Mouse (Mus musculus): ENCODE measurements around the gene Got1. TPM values are rescaled to one million over a fixed set of nuclear protein-coding genes. Genes with fewer than 3 reads are reported as not detected.

The Got1 gene
- total RNA-seq, 2 experiments from 2014 or later: 316 to 792 TPM

DNA sequence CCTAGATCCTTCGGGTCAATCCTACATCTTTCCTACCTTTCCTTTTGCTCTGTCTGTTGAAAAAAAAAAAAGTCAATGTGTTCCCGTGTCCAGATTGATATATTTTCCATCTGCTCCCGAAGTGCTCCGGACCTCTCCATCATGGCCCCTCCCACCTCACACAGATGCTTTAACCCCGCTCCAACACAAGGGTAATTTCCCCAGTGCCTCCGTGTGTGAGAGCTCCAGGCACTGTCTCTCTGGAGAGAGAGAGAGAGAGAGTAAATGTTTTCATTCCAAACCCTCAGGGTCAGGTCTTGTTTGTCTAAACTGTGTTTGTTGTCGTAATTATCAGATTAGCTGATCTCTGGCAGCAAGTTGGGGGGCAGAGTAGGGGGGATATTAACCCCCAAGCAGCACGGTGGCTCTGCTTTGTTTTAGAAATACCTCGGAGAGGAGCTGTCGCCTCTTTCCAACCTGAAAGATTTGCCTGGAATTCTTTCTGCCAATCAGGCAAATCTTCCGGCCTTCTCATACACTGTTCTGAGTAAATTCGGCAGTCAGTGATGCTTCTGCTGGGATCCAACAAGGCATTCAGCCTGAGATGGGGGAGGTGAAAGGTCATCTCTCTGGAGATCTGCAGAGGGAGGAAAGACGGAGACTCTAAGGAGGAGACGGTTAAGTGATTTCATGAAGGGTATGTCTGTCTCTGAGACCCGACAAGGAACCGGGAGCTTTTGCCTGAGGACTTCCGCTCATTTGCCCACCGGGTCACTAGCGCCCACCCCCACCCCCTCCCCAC, 22.1 kb upstream of the Got1 start:
- no peak for TF ChIP-seq CTCF (IDR thresholded peaks at IDR 0.05)
- DNase-seq: peak; percentile 19
- Histone ChIP-seq H3K4me3 (no peak overlapping the region), H3K27ac (no peak overlapping the region; the same call in 1 of the 2 replicates)
- intact Hi-C loops (cut with DNase I): no loop called here

DNA sequence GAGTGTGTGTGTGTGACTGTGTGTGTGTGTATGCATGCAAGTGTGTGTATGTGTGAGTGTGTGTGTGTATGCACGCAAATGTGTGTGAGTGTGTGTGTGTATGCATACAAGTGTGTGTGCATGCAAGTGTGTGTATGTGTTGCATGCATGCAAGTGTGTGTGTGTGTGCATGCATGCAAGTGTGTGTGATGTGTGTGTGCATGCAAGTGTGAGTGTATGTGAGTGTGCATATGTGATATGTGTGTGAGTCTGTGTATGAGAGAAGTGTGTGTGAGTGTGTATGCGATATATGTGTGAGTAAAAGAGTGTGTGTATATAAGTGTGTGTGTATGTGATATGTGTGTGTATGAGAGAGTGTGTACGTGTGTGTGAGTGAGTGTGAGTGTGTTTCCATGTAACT, 11.0 kb upstream of the Got1 start:
- TF ChIP-seq CTCF (IDR thresholded peaks at IDR 0.05): no peak
- no peak overlapping the region for H3K4me3 ChIP-seq

DNA sequence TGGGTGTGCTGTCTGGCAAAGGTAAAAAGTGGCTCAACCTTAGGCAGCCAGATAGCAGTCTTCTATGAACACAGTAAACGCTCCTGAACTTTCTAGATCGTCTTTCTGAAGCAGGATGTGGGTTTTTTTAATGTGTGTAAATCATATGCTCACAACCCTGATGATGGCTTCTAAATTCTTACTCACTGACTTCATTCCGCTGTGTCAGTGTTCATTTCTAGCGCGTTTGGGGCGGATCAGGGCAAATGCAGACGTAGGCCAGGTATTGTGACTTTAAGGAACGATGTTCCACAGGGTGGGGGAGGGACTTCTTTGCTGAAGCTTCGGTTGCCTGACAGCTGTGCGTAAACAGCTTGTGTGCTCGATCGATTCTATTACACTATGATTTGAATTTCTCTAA, 6.5 kb upstream of the Got1 start:
- H3K4me3 ChIP-seq: peak overlapping the region; percentile 52

More for the DNA sequence above, 11.0 kb upstream of the Got1 start:
- no peak for DNase-seq
- H3K27ac ChIP-seq: no peak overlapping the region
- intact Hi-C loops (cut with DNase I): no loop called here

DNA sequence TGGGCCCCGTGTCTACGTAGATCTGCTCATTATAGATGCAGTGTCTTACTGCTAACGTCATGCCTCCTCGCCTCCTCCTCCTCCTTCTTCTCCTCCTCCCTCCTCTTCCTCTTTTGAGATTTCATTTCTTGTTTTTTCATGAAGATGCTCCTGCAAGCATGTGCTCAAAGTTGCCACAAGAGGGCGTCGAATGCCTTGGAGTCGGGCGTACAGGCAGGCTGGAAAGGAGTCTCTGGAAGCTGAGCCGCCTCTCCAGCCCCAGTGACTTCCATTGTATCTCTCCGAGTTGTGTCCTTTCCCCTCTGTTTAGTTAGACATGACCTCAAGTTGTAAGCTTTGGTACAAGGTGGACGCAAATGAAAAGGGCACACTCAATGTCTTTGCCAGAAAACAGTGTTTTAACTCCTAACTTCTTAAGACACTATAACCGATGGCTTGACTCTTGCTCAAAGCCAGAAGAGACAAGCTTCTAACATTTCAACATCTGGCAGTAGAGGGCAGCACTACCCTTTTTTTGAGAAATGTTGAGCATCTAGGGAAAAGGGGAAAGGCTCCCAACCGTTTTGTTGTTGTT, 5.9 kb upstream of the Got1 start:
- TF ChIP-seq CTCF (IDR thresholded peaks at IDR 0.05): peak; percentile 60
- intact Hi-C loops (cut with DNase I): loop anchor here (1.0 to 5.0 kb wide), 3 partner anchors 99 to 223 kb away; no protein-coding TSS in a partner anchor
- Histone ChIP-seq H3K27ac (peak overlapping the region; percentile 96), H3K4me3 (peak overlapping the region; percentile 52)
- DNase-seq: peak; percentile 81

More for the DNA sequence above, 6.5 kb upstream of the Got1 start:
- DNase-seq: peak; percentile 23
- TF ChIP-seq CTCF (IDR thresholded peaks at IDR 0.05): no peak
- peak overlapping the region; percentile 96 for H3K27ac ChIP-seq
- intact Hi-C loops (cut with DNase I): loop anchor here (1.0 to 5.0 kb wide), 3 partner anchors 98 to 222 kb away; no protein-coding TSS in a partner anchor

DNA sequence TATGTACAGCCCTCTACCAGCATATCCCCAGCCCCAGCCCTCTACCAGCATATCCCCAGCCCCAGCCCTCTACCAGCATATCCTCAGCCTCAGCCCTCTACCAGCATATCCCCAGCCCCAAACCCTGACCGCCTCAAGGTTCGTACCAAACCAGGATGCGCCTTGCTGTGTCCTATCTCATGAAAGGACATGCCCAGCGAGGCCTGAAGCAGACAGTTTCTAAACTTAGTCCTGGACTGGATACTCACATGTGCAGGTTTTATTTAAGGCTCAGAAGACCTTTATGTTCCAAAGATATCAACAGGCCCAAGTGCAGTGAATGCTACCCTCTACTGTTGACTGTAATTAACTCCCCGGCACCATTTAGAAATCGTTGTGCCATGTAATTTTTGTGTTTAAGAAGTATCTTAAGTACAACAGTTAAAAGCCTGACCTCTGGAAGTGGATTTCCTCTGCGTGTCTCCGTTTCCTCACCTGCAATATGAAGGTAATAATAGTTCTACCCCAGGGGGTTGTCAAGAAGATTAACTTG, 3.7 kb upstream of the Got1 start:
- DNase-seq: peak; percentile 73
- TF ChIP-seq CTCF (IDR thresholded peaks at IDR 0.05): peak; percentile 54
- intact Hi-C loops (cut with DNase I): loop anchor here (1.0 to 10.0 kb wide), 2 partner anchors 32 to 1353 kb away; no protein-coding TSS in a partner anchor
- Histone ChIP-seq H3K4me3 (peak overlapping the region; percentile 67), H3K27ac (peak overlapping the region; percentile 96)

DNA sequence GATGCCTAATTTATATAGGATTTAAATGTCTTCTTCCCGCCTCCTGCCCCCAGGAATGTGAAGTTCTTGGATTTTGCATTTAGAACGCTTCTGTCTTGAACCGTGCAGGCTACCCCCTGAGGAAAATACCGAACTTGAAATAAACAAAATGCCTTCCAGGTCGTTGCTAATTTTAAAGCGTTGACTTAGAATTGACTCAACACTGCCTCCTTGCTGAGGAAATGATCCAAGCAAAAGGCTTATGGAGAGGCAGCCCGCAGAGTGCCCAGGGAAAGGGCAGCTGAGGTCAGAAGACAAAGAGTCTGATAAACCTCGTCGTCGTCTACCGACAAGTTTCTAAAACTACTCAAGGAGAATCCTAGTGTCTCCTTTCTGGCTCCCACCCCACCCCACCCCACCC, 2.7 kb upstream of the Got1 start:
- Histone ChIP-seq H3K4me3 (peak overlapping the region; percentile 67), H3K27ac (peak overlapping the region; percentile 96)
- DNase-seq: peak; percentile 70
- intact Hi-C loops (cut with DNase I): loop anchor here (10.0 kb wide), 1 partner anchor 1352 kb away; no protein-coding TSS in a partner anchor
- peak; percentile 72 for TF ChIP-seq CTCF (IDR thresholded peaks at IDR 0.05)

DNA sequence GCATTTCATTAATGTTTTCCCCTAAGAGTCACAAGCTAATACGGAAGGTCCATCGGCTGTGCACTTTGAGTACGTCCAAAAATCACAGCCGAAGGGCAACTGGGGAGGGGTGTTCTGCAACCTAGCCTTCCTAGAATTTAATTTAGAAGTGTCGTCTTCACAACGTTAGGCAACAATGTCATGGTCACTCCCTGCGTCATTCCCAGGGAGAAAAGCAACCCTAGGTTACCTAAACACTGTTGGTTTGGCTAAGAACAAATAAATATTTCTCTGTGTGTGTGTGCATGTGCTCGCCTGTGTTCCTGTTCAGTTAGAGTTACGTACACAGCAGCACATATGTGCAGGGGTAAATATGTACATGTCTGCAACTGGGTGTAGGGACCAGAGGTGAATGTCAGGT, 1.6 kb upstream of the Got1 start:
- Histone ChIP-seq H3K4me3 (no peak overlapping the region; the same call in 1 of the 2 replicates), H3K27ac (peak overlapping the region; percentile 96)
- intact Hi-C loops (cut with DNase I): loop anchor here (10.0 kb wide), 1 partner anchor 1351 kb away; no protein-coding TSS in a partner anchor
- TF ChIP-seq CTCF (IDR thresholded peaks at IDR 0.05): no peak
- no peak for DNase-seq

DNA sequence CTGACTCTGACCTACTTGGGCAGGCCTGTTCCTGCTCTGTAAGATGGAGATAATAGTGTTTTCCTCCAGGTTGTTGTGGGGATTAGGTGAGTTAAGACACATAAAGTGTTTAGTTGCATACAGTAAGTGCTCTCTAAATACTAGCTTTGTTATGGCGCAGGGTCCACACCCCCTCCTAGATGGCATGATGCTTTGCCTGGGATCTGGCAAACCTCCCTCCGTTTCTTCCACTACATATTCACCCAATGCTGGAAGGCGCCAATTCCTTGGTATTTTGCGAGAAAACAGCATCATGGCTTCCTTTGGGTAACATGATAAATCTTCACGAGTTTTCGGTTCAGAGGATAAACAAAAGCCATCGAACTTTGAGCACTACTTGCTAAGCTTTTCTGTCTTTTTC, 1.2 kb upstream of the Got1 start:
- Histone ChIP-seq H3K4me3 (peak overlapping the region; percentile 89), H3K27ac (peak overlapping the region; percentile 96)
- DNase-seq: no peak
- no peak for TF ChIP-seq CTCF (IDR thresholded peaks at IDR 0.05)
- intact Hi-C loops (cut with DNase I): loop anchor here (10.0 kb wide), 1 partner anchor 1351 kb away; no protein-coding TSS in a partner anchor

DNA sequence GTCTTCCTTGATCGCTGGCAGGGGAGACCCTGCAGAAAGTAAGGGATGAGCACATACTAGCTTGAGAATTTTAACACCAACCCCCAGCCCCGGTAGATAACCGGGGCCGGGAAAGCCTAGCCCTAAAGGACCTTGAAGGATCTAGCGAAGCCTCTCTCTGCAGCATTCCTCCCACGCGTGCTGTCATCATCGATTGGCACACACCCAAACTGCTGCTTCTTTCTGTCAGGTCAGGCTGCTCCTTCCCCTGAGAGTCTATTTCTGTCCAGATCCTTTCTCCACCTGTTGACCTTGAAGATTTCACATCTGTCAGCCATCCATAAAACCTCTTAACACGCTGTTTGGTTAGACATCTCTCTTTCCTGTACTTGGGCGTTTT, 688 bp upstream of the Got1 start:
- Histone ChIP-seq H3K27ac (peak overlapping the region; percentile 96), H3K4me3 (peak overlapping the region; percentile 89)
- intact Hi-C loops (cut with DNase I): loop anchor here (10.0 kb wide), 1 partner anchor 1350 kb away; no protein-coding TSS in a partner anchor
- no peak for TF ChIP-seq CTCF (IDR thresholded peaks at IDR 0.05)
- peak; percentile 84 for DNase-seq

DNA sequence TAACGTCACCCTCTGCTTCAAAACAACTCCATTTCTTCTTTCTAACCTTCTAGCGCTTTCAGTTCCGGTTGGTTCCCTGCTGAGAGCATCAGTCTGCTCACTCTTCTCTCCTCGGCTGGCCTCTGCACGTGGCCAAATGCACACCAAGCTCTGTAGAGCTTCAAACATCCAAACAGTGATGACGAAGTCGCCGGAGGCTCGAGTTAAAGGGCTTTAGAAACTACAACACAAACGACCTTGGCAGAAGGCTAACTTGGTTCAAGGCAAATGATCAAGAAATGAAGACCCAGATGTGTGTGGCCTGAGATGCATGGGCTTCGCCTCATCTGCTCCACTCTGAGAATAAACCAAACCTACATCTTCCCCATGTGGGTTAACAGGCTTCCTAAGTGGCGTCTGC, 854 bp downstream of the Got1 start:
- intact Hi-C loops (cut with DNase I): loop anchor here (10.0 kb wide), 1 partner anchor 1349 kb away; no protein-coding TSS in a partner anchor
- H3K27ac ChIP-seq: peak overlapping the region; percentile 90
- no peak for DNase-seq
- no peak for TF ChIP-seq CTCF (IDR thresholded peaks at IDR 0.05)
- peak overlapping the region; percentile 89 for H3K4me3 ChIP-seq

DNA sequence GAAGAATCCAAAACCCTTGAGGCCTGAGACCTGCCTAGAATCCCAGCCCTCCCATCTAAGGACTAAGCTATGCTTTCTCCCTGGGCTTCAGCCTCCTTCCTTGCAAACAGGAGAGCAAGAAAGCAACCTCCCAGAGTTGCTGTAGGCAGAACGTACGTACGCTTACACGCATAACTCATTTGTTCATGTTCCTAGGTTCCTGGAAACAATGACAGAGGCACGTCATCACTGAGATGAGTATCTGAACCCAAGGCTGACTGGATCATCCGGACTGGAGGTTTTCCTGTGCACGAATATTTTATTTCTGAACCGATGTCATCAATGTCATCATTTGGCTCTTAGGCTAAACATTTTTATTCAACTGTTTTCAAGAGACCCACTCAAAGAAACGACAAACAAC, 2.4 kb downstream of the Got1 start:
- Histone ChIP-seq H3K27ac (peak overlapping the region; percentile 79), H3K4me3 (peak overlapping the region; percentile 89)
- TF ChIP-seq CTCF (IDR thresholded peaks at IDR 0.05): no peak
- intact Hi-C loops (cut with DNase I): loop anchor here (10.0 kb wide), 1 partner anchor 1347 kb away; no protein-coding TSS in a partner anchor
- DNase-seq: no peak

DNA sequence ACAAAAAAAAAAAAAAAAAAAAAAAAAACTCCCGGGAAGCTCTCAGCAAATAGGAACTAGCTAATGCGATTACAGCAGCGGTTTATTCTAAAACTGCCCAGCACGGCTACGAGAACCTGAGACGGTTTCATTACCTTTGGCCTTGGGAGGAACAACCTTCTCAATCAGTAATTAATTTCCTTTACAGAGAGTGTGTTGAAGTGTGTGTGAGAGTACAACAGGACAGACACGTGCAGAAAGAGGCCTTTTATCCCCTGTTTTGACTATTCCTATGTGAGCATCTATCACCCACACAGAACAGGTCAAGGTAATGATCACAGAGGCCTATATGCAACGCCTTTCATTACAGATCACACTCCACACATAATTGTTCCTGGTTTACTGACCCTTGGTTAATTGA, 3.0 kb downstream of the Got1 start:
- DNase-seq: no peak
- no peak for TF ChIP-seq CTCF (IDR thresholded peaks at IDR 0.05)
- intact Hi-C loops (cut with DNase I): loop anchor here (10.0 kb wide), 1 partner anchor 1347 kb away; no protein-coding TSS in a partner anchor
- H3K27ac ChIP-seq: peak overlapping the region; percentile 79
- peak overlapping the region; percentile 89 for H3K4me3 ChIP-seq

All from gastrocnemius, adult 2 months (tissue).